Mouse (Mus musculus) ES-CJ7 (cell line): ENCODE measurements at regions not wholly inside any gene's neighbourhood (a gene's known extent, or its start where the extent isn't known, plus 50 kb on each side); places are given as distances from the start of the nearest gene placed in this dataset.
A peak's percentile ranks its signal among the peaks of the same experiment; 100 is the strongest.

Experiments used
- DNase-seq: peaks from one replicate; pipeline ENCODE4 v3.0.0; 2011; ENCODE audit warnings: low read depth, low spot score

DNA sequence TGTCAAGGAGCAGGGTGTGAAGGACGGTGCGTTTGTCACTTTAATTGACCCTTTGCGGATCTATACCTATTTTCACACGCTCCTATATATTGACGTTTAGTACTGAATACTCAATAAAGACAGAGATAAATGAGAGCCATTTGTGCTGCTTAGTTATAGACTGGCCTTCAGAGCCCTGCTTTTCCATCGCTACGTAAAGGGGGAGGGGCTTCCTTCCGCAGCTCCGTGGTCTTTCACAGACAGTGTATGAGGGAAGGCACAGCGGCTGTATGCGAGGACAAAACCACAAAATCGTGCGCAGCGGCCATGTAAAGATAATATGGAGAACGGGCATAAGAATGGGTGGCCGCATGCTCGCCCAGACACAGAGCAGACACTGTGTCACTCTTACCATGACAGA lies 58.4 kb upstream of the Pced1b start:
- DNase-seq, result no peak

DNA sequence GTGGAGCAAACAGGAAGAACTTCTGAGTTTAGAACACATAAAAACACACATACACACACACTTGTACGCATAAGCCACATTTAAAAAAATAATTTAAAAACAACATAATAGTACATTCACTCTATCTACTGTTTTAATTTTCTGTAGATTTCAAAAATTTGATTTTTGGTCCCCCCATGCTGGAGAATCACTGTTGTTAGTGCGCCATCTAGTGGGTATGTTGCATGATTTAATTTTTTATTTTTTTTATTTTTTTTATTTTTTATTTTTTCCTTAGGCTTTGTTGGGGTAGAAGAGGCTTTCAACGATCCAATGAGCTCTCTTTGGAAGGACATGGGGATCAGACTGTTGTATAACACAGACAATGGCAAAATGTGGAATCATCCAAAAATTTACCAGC lies 59.1 kb upstream of the Pced1b start:
- no peak for DNase-seq

DNA sequence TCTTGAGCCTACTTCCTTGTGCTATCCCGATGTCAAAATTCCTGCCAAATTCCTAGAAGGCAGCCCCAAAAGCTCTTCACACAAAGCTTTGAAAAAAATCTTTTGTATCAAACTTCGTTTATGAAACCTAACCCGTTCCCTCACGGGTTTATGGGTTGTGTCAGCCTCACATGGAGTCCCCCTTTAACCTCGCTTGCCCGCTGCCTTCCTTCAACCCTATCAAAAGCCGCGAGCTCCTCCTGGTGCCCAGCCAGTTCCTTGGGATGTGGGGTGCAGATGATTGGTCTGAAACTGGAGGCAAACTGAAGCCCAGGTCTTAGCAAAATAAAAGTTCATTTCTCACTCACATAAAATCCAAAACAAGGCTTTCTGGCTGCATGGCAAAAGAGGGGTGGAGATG lies 60.9 kb upstream of the Pced1b start:
- DNase-seq, result no peak

DNA sequence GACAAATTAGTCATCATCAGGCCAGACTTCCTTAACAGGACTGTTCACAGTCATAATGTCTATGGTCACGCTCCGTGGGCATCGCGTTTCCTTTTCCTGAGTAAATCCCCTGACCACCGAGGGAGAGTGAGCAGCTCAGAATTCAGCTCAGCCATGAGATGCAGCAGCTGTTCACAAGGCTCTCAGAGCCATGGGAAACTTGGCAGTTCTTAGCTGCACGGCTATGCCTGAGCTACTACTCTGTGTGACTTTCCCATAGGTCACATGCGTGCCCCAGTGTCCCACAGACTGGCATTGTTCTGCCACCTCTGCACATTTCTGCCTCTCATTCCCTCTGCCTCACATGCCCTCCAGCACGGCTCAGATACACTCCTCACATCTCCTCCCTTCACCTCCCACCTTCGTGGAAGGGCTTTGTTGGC lies 64.3 kb upstream of the Pced1b start:
- no peak for DNase-seq

DNA sequence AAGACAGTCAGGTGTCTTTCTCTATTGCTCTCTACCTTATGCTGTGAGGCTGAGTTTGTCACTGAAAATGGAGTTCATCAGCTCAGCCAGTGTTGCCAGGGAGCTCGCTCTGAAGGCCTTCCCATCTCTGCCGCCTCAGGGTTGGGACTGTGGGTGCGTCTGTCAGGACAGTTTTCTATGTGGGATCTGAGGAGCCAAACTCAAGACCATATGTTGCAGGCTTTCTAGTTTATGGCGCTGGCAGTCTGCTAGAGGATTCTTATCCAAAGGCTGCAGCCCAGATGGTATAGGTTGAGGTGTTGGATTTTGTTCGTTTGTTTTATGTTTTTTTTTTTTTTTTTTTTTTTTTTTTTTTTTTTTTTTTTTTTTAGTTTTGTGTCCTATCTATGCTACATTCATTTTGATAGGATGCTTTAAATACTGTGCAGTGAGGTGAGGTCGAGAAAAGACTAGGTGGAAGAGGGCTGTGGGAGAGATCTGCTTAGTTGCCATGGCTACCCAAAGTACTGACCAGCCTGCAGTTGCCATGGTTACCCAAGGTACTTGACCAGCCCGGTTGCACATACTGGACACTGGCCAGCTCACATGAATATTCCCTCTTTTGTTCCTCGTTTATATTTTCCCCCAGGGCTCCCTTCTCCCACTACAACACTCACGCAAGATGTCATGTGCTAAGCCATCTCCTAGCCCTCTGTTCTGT lies 65.8 kb upstream of the Pced1b start:
- DNase-seq, result no peak

DNA sequence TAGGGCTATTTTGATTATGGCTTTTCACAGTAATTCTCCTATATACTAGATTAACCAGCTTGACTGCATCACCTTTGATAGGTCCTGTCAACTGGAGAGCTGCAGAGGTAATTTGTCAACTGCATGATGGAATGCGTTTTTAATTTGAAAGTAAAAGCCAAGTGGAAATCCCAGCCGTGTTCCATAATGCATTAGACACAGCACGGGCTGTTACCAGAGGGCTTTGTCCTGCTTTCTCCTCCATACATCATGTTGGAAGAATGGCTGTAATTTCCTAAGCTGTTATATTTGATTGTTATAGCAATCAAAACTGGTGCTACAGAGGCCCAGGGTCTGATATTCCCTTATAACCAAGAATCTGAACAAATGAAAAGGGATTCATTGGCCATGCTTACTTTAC lies 68.6 kb upstream of the Pced1b start:
- DNase-seq, result no peak

DNA sequence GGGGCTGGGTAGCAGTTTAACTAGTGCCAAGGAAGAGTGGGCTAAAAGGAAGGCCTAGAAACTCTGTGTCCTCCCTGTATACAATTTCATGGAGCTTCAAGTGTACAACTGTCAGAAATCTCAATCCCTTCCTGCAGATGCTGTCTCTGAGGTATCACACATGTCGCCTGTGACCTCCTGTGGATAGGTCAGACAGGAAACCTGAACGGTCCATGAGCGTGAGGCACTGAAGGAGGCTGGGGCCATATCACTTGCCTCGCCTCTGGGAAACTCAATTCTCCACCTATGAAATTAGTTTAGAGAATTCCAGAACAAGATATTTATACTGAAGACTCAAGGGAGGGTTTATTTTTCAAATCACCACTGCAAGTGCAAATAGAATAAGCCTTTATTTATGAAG lies 69.1 kb upstream of the Pced1b start:
- DNase-seq, result no peak

DNA sequence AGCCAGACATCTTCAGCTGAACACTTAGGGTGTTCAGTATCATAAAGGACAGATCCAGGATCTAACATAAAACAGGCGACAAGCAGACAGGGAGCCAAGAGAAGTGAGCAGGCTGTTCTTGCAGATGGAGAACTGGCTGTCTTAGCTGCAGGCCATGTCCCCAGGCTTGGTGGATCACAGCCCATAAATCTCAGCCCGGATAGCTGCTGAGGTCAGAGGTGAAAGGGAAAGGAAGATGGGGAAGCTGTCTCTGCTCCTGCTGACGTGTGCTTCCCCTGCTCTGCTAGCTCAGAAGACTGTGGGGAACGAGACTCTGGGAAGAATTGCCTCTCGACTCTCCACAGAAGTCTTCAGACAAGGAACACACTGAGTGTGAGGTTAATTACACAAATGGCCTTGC lies 71.9 kb upstream of the Pced1b start:
- no peak for DNase-seq

DNA sequence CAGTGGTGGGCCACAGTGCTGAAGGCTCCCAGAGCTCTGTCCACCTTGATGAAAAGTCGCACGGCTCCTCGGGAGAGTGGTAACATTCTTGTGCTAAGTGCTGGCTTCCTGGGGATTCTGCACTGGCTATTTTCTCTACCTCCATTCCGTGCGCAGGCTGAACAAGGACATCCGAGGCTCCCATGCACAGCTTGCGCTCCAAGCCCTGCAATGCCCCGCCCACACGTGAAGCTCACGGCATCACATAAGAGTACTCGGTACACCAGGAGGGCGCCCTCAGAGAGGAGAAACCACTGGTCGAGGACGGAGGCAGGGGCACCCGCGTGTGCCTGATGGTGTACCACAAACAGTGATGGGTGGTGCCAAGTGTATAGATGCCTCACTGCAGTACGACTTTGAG lies 73.7 kb upstream of the Pced1b start:
- peak; percentile 56 for DNase-seq

DNA sequence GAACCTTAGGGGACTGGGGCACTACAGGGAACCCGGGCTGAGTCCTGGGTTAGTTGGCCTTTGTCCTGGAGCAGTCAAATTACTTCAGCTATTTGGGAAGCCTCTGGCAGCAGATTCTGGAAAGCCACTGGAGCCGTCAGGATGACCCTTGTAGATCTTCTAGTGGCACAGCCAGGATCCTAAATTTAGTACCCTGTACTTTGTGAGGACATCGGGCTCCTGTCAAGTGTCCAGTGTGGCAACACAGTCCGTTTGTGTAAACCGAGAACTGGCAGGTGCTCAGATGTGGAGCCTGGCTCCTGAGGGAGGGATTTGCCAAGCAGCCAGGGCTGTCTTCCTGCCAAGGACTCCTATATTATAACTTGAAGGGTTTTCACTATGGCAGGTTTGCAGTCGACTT lies 76.8 kb upstream of the Pced1b start:
- no peak for DNase-seq

DNA sequence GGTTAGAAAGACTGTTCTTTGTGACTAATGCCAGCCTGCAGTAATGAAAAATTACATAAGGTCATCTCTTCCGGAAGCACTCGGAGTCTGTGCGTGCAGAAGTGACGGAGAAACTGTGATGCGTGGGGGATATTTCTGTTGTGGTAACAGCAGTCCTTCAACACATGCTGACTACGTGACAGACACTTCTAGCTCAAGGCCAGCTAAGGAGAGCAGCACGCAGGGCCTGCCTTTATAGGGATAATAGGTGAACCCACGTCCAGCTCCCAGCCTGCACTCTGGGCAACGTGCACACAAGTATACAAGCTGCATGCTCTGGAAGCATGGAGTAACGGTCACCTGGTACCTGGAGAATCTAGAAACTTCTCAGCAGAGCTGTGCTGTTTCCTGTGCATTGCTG lies 77.5 kb upstream of the Pced1b start:
- DNase-seq, result no peak

DNA sequence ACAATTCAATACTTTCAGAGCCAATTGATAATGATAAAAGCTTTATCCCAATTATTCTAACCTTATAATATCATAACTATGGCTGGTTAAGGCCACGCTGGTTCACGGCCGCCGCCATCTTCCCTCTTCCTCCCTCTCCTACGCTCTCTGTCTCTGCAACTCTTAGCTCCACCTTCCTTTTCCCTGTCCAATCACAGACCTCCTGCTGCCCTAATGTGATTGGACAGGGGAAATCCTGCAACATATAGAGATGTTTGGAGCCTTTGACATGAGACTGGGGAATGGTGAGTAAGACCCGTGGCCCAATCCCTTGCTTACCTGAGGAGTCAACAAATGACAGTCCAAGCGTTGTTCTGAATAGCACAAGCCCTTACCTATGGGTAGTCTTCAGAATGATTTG lies 79.8 kb upstream of the Pced1b start:
- peak; percentile 78 for DNase-seq

DNA sequence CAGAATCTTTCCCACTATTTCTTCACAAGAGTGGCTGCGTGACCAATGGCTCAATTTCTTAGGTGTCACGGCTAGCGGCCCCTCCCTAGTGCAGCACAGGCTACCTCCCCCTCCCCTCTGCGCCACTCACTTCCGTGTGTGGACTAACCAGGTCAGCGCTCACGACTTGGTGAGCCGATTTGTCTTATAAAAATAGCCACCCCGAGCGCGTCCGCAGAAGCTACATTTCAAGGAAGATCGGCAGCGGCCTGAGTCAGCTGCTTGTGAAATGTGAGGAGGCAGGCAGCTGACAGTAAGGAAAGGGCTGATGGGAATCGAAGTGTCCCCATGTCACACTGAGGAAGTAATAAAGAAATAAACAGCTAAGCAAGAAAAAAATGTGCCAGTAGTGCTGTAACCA lies 82.3 kb upstream of the Pced1b start:
- no peak for DNase-seq

DNA sequence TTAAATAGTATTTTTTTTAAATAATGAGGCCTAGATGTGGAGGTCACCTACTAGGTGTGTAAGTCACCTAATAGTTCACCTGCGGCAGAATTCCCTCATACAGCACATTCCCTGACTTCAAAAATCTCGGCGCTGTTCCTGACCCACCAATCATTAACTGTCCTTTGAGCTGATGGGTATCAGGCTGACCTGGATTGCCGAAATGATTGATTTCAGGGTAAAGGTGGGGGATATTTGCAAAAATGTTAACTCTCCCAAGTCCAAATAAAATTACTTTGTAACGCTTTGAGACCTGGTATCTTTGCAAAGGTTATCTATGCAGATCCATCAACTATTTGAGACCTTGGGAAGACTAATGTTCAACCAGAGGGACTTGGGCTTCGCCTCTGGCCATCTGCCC lies 82.9 kb upstream of the Pced1b start:
- DNase-seq, result no peak

DNA sequence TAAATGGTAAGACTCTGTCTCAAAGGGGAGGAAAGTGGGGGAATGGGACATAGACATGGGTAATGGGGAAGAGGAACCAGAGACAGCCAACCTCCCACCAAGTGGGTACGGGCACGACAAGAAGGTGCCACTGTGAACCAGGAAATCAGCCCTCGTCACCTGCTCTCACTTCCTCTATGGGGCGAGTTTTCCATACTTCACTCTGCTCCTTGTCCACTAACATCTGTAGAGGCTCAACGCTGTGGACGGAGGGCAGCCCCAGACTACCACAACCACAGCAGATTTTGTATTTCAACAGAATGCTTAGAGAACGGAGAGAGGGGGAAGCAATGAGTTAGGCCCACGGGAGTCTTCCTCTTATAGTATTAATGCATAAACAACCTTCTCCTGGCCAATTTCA lies 83.8 kb upstream of the Pced1b start:
- no peak for DNase-seq

DNA sequence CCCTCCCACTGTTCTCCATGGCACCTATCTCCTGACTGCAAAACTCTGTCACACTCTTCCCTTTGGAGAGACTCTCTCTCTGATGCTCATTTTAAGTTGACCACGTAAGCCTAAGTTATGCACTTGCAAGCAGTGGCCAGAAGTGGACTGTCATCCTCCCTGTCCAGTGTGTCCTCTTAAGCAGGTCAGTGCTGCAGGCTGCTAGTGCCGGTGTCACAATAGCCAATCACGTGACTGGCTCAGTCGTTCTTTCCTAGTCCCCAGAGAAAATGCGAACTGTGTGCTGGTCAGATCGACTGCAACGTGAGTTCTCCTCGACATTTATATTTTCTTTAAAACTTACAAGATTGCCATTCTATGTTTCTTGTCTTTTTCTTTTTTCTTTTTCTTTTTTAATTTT lies 84.6 kb upstream of the Pced1b start:
- DNase-seq, result no peak

DNA sequence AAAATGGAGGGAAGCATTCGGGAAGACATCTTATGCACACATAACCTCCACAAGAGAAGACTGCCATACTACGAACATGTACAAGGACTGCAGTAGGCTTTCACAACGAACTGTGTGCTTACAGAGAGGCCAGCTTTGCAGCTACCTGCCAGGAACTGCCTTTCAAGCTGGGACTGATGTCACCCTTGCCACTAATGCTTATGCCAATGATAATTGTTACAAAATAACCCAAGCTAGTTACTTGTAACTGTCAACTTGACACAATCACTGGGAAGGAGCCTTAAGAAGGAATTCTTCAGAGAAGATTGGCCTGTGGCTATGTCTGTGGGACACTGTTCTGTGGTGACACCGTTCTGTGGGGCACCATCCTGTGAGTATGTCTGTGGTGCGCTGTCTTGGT lies 85.4 kb upstream of the Pced1b start:
- DNase-seq, result no peak

DNA sequence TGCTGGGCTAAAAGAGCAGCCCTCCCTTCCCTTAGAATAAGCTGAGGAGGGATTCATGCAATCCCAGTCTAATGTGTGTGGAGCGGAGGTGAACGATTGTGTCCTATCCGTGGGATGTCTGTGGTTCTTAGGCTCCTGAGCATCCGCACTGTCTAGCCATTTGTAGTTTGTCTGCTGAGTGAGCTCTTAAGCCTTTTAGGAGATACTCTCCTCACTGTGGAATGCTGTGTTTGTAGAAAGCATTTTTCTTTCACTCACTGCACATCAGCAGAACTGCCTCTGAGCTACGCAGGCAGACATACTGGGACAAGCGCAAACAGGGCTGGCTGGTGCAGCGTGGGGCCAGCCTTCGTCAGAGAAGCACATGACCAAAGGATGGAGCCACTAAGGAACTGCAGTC lies 94.6 kb upstream of the Pced1b start:
- DNase-seq, result no peak

DNA sequence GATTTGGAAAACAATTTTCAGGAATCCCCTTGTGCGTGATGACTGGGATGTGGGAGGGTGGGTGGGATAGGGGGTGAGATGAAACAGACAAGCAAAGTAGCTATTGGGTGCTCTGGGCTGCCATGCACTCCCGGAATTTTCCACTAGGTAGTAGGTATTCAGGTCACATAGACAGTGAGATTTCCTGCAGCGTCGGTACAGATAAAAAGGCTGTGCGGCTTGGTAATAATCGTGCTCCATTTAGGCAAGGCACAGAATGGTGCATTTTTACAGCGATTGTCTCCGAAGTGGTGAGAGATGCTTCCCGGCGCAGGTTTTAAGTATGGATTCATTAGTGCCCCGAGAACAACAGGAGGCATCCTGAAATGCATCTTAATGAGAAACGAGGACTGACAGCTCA lies 95.1 kb upstream of the Pced1b start:
- no peak for DNase-seq

DNA sequence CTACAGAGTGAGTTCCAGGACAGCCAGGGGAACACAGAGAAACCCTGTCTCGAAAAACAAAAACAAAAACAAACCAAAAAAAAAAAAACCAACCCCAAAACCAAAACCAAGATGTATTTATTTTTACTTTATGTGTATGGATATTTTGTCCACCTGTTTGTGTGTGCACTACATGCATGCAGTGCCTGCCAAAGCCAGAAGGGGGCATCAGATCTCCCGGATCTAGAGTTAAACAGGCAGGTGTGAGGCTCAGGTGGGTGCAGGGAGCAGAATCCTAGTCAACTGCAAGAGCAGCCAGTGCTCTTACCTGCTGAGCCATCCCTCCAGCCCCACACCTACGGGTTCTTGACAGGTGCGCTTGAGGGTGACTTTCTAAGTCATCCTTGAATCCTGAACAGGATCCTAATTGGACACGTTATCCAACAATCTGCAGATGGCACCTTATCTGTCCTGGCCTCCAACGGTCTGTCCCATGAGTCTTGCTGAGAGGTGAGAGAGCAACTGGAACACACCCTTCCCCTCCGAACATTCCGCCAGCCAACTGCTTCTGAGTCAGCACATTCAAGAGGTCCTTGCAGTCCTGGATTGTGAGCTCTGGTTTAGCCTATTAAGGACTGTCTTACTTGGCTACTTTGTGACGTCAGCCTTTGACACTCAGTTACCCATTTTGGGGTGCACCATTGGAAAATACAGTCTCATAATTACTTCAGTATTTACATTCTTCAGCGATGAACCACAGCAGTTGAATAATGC lies 95.4 kb upstream of the Slc38a4 start:
- peak; percentile 42 for DNase-seq

DNA sequence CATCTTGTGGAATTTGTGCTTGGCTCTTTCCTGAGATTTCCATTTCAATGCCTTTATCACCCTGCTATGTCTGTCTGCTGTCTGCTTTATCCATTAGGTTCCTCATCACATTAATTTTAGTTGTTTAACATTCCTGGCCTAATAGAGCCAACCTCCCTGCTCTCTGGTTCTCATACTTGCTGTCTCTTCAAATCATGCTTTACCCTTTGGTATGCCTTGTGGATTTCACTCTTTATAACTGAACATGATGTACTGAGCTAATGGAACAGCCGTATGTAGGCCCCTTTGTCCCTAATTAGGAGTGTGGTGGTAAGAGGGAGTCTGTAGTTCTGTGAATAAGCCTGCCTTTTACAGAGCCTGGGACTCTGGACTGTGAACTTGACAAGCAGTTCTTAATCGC lies 86.2 kb upstream of the Slc38a4 start:
- no peak for DNase-seq

DNA sequence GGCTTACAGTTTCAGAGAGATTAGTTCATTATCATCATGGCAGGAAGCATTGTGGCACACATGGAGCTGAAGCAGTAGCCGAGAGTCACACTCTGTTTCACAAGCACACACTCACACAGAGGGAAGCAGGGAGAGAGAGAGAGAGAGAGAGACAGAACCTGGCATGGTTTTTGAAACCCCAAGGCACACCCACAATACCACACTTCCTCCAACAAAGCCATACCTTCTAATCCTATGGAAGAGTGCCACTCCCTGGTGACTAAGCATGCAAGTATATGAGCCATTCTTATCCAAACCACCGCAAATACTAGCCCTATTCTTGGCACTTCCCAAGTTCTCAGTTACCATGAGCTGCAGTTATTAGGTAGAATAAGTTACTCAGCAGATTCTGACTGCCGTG lies 82.5 kb upstream of the Slc38a4 start:
- DNase-seq, result no peak

DNA sequence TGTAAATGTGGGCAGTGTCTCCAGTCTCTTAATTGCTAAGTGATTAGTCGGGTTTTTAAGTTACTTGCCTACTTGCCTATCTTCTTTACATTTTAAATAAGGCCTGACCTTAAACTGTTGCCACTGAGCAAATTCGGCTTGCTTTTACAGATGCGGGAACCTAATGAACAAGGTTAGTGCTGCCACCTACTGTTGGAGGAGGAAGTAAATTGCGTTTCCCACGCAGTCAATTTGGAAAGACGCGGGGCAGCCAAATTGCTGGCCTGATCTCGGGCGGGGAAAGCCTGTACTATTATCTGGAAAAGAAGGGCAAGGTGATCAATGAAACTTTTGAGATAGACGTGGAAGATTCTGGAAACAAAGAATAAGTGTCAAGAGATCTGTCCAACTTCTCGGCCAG lies 79.5 kb upstream of the Slc38a4 start:
- peak; percentile 78 for DNase-seq

DNA sequence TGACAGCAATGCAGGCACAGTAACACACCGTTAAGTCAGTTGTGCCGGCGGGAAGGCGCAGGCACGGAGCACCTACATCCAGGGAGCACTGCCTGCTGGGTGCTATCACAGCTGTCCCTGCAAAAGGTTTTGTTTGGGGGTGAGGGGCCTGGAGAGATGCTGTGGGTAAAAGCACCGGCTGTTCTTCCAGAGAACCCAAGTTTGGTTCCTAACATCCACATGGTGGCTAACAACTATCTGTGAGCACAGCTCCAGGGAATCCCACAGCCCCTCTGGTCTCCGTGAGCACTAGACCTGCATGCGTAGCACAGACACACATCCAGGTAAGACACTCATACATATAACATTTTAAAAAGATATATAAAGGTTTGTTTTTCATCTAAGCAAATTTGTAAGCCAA lies 72.0 kb upstream of the Slc38a4 start:
- DNase-seq, result no peak
